Mouse (Mus musculus) limb, embryonic 14.5 days (tissue): Measurements from ENCODE around the gene Pcsk4. TPM values are rescaled to one million over a fixed set of nuclear protein-coding genes. Genes with fewer than 3 reads are reported as not detected.

ENCODE experiments used
- ATAC-seq: fragments of 200-750 bp; cut with Nextera tagmentation; 2 replicates; pipeline ENCODE4 v1.8.0; 2017; ENCODE audit warnings: low read depth, moderate number of reproducible peaks, moderate TSS enrichment; ENCODE audit not compliant: low FRiP score
- DNase-seq: peaks from one replicate; pipeline ENCODE4 v3.0.0-alpha.2; 2015; ENCODE audit warnings: low spot score
- H3K27ac ChIP-seq: fragments of 300-500 bp; sonication (generic); replicated peaks from 2 replicates; pipeline ENCODE4 v1.5.1; 2014; ENCODE audit warnings: low read depth, mild to moderate bottlenecking, low read length, moderate library complexity, mixed read lengths
- H3K27me3 ChIP-seq: fragments of 300-500 bp; sonication (generic); 2 replicates; pipeline ENCODE4 v1.6.1; 2014; ENCODE audit warnings: low read length, mixed read lengths; ENCODE audit not compliant: control insufficient read depth, insufficient read depth
- H3K36me3 ChIP-seq: fragments of 300-500 bp; sonication (generic); 2 replicates; pipeline ENCODE4 v1.6.1; 2014; ENCODE audit warnings: mild to moderate bottlenecking, low read length, moderate library complexity, mixed read lengths; ENCODE audit not compliant: control insufficient read depth, insufficient read depth
- H3K4me1 ChIP-seq: fragments of 300-500 bp; sonication (generic); 2 replicates; pipeline ENCODE4 v1.6.1; 2014; ENCODE audit warnings: antibody characterized with exemption, low read length, mixed read lengths; ENCODE audit not compliant: control insufficient read depth, insufficient read depth
- H3K4me2 ChIP-seq: fragments of 300-500 bp; sonication (generic); replicated peaks from 2 replicates; pipeline ENCODE4 v1.6.1; 2014; ENCODE audit warnings: low read depth, mild to moderate bottlenecking, low read length, moderate library complexity; ENCODE audit not compliant: severe bottlenecking
- H3K4me3 ChIP-seq: fragments of 300-500 bp; sonication (generic); replicated peaks from 2 replicates; pipeline ENCODE4 v1.5.1; 2014; ENCODE audit warnings: low read length
- H3K9ac ChIP-seq: fragments of 300-500 bp; sonication (generic); 2 replicates; pipeline ENCODE4 v1.6.1; 2014; ENCODE audit warnings: mild to moderate bottlenecking, low read depth, low read length, moderate library complexity; ENCODE audit not compliant: severe bottlenecking
- H3K9me3 ChIP-seq: fragments of 300-500 bp; sonication (generic); 2 replicates; pipeline ENCODE4 v1.6.1; 2016; ENCODE audit warnings: low read length; ENCODE audit not compliant: control insufficient read depth
- POLR2A ChIP-seq: fragments of 200-500 bp; IDR thresholded peaks from 2 replicates; pipeline ENCODE4 v1.8.0; 2012; ENCODE audit warnings: inconsistent platforms, mild to moderate bottlenecking, moderate library complexity, borderline replicate concordance; ENCODE audit not compliant: insufficient read depth, insufficient read length; ENCODE audit errors: extremely low read depth
- WGBS: fragments of 180-500 bp; shearing (Covaris S2); extraction: QIAGEN DNeasy Blood & Tissue Kit; methylation state at CpG from one replicate; pipeline ENCODE4 v1.1.7; 2014; 5-methylcytosine and 5-hydroxymethylcytosine counted together
- polyA plus RNA-seq, 2 experiments: library from polyadenylated mRNA; depleted of rRNA in 1 of 2; stranded (reverse) in 1 of 2; unstranded in 1 of 2; fragments of >200 nt; fragmentation: Nextera tagmentation in 1 of 2; extraction: Ambion mirVana in 1 of 2; gene quantifications; 2 replicates each; pipeline versions ENCODE4 v1.2.1 to v1.2.3; 2012 to 2014

Gene Pcsk4
- polyA plus RNA-seq, 2 experiments = 4.2 to 7.8 TPM

GRCm38 (mm10) chr10:80330888-80331287 lies 1.6 kb upstream of the Pcsk4 start:
- H3K27me3 ChIP-seq = no peaks in the 10 kb centered on the region
- 0 out of 2 replicates have a peak overlapping the region, but pooled peaks have one; percentile 1 for H3K4me2 ChIP-seq
- no peaks in the 10 kb centered on the region for H3K9me3 ChIP-seq
- no peak overlapping the region for H3K9ac ChIP-seq
- TF ChIP-seq POLR2A = no peak
- H3K27ac ChIP-seq = no peak overlapping the region
- peaks cover 10% of the 10 kb centered on the region for H3K4me1 ChIP-seq
- WGBS = 77% methylated on average over 2 of the region's 2 CpGs
- no peaks in the 10 kb centered on the region for H3K36me3 ChIP-seq
- DNase-seq (no peak), ATAC-seq (no peak)
- H3K4me3 ChIP-seq = no peak overlapping the region

GRCm38 (mm10) chr10:80330084-80330483 lies 786 bp upstream of the Pcsk4 start:
- Histone ChIP-seq H3K4me2 (peak overlapping the region; percentile 81), H3K9ac (peak overlapping the region; percentile 32), H3K36me3 (no peaks in the 10 kb centered on the region), H3K4me3 (peak overlapping the region; percentile 47), H3K9me3 (no peaks in the 10 kb centered on the region), H3K27me3 (no peaks in the 10 kb centered on the region), H3K27ac (no peak overlapping the region), H3K4me1 (peaks cover 10% of the 10 kb centered on the region)
- no peak for TF ChIP-seq POLR2A
- ATAC-seq (no peak), DNase-seq (no peak)
- 2% methylated on average over 28 of the region's 41 CpGs for WGBS

- WGBS = 80% methylated on average over 21 of the region's 21 CpGs
- Histone ChIP-seq H3K27me3 (no peaks in the 10 kb centered on the region), H3K9me3 (no peaks in the 10 kb centered on the region), H3K36me3 (no peaks in the 10 kb centered on the region), H3K4me1 (peaks cover 12% of the 10 kb centered on the region; the same call in 1 of the 2 replicates), H3K4me2 (no peak overlapping the region), H3K9ac (no peak overlapping the region), H3K27ac (no peak overlapping the region), H3K4me3 (no peak overlapping the region)
- TF ChIP-seq POLR2A = no peak
- ATAC-seq (no peak), DNase-seq (no peak)
Measured at GRCm38 (mm10) chr10:80325045-80325444, 4.3 kb downstream of the Pcsk4 start.

- peak overlapping the region; percentile 99 for H3K4me2 ChIP-seq
- H3K36me3 ChIP-seq = no peaks in the 10 kb centered on the region
- DNase-seq = no peak
- peak overlapping the region; percentile 60; the same call in 1 of the 2 replicates for H3K4me3 ChIP-seq
- peaks cover 9% of the 10 kb centered on the region; the same call in 1 of the 2 replicates for H3K4me1 ChIP-seq
- WGBS = 77% methylated on average over 16 of the region's 17 CpGs
- no peak for ATAC-seq
- no peaks in the 10 kb centered on the region for H3K27me3 ChIP-seq
- H3K9me3 ChIP-seq = no peaks in the 10 kb centered on the region
- H3K9ac ChIP-seq = no peak overlapping the region
- H3K27ac ChIP-seq = no peak overlapping the region
- TF ChIP-seq POLR2A = no peak
Measured at GRCm38 (mm10) chr10:80324120-80325037, 4.9 kb downstream of the Pcsk4 start.

GRCm38 (mm10) chr10:80323261-80324119 lies 5.8 kb downstream of the Pcsk4 start:
- DNase-seq (no peak), ATAC-seq (peak; percentile 48)
- Histone ChIP-seq H3K4me3 (peak overlapping the region; percentile 60), H3K4me2 (peak overlapping the region; percentile 99), H3K4me1 (peaks cover 10% of the 10 kb centered on the region; the same call in 1 of the 2 replicates), H3K27me3 (no peaks in the 10 kb centered on the region), H3K9me3 (no peaks in the 10 kb centered on the region), H3K9ac (peak overlapping the region; percentile 64), H3K36me3 (peaks cover 6% of the 10 kb centered on the region; the same call in 1 of the 2 replicates), H3K27ac (no peak overlapping the region)
- no peak for TF ChIP-seq POLR2A
- 1% methylated on average over 36 of the region's 46 CpGs for WGBS
